Mouse (Mus musculus): ENCODE data around the gene Gar1.

The Gar1 gene

GRCm38 (mm10) chr3:129831035-129831568 lies at the start of gene Gar1:
Gene Gar1, minus strand, starts transcription at chr3:129831396.
- DNase-seq (ENCODE audit: low read depth): peak; percentile 98

DNA sequence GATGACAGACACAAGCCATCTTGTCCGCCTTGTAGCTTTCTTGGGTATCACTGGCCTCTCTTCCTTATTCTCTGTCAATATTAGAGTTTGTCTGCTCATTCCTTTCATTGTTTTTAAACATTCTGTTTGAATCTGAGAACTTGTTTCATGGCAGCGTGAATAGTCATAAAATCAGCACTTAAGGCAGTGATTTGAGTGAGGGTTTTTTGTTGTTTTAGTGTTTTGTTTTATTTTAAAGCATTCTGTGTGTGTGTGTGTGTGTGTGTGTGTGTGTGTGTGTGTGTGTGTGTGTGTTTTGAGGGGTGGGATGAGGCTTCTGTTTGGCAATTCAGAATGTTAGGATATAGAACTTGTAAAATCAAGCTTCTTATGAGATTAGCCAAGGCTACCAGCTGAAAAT lies 48.7 kb upstream of the Gar1 start:
- DNase-seq (ENCODE audit: low read depth): no peak

DNA sequence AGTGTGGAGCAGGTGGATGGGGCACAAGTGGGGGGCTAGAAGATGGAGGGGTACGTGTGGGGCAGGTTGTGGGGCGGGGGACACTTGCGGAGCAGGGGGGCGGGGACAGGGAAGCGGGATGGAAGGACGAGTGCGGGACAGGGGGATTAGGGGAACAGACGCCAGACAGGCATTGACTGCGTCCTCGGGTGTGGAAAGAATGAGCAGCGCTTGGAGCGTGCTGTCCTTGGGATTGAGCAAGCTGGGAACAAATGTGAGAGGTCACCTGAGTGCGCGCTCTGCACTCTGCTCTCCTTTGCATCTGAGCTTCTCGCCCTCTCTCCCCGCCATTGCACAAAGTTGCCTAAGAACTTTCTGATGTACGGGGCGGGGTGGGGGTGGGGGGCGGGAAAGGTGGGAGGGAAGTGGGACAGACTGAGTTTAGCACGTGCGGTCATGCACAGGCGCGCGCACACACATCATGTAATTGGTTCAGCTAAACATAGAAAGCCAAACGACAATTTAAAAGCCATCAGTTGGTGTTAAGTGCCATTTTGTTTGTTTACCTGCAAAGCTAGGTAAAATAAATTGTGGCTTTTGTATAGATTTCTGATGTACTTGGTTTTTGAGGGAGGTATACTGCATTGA lies 48.0 kb upstream of the Gar1 start:
- DNase-seq (ENCODE audit: low read depth): peak; percentile 42

DNA sequence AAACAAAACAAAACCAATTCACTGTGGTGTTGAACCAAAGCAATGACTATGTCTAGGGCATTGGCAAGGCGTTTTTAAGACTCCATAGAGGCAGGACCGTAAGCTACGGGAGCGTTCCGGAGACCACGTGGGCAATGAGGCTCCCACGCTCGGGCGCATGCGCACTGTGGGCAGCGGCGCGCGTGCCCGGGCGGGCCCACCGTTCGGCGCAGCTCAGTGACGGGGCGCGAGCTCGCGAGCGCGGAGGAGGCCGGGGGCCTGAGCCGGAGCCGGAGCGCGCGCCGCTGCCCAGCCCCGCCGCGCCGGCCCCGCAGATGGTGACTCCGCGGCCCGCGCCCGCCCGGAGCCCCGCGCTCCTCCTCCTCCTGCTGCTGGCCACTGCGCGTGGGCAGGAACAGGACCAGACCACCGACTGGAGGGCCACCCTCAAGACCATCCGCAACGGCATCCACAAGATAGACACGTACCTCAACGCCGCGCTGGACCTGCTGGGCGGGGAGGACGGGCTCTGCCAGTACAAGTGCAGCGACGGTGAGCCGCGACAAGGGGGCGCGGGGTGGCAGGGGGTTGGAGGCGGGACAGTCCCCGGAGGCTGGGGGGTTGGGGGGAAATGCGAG lies 47.3 kb upstream of the Gar1 start, which contains the start of gene Pla2g12a:
Gene Pla2g12a, plus strand, starts transcription at position 202 of the 617 bp plus-strand sequence.
- peak; percentile 93 for DNase-seq (ENCODE audit: low read depth)

- no peak for DNase-seq (ENCODE audit: low read depth)
Observed at GRCm38 (mm10) chr3:129877327-129877726, 46.1 kb upstream of the Gar1 start.

- peak; percentile 41 for DNase-seq (ENCODE audit: low read depth)
Observed at GRCm38 (mm10) chr3:129863698-129864097, 32.5 kb upstream of the Gar1 start.

DNA sequence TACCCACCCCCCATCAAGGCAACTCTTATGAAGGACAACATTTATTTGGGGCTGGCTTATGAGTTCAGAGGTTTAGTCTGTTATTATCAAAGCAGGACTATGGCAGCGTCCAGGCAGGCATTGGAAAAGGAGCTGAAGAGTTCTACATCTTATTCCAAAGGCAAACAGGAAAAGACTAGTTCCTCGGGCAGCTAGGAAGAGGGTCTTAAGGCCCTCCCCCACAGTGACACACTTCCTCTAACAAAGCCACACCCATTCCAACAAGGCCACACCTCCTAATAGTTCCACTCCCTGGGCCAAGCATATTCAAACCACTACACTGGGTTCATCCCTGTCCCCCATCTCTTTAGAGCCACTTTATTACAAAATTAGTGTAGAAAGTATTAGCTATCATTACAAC lies 31.4 kb upstream of the Gar1 start:
- DNase-seq (ENCODE audit: low read depth): no peak

DNA sequence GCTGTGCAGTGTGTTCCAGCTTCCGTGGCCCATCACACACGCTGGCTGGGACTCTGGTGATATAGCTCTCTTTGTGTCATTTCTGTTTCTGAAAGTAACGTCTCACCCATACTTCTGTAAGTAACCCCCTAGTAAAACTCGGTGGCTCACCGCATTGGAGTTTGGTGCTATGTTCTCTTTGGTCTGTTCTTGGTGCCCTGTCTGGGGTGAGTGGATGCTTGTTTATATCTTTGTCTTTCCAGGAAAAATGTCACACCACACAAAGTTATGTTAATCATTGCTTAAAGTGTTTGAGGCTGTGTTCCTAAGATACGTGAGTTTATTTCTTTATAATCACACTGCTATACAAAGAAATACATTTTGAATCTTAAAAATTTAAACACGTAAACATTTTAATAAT lies 15.7 kb upstream of the Gar1 start:
- DNase-seq (ENCODE audit: low read depth): no peak

GRCm38 (mm10) chr3:129845868-129846267 lies 14.7 kb upstream of the Gar1 start:
- no peak for DNase-seq (ENCODE audit: low read depth)

DNA sequence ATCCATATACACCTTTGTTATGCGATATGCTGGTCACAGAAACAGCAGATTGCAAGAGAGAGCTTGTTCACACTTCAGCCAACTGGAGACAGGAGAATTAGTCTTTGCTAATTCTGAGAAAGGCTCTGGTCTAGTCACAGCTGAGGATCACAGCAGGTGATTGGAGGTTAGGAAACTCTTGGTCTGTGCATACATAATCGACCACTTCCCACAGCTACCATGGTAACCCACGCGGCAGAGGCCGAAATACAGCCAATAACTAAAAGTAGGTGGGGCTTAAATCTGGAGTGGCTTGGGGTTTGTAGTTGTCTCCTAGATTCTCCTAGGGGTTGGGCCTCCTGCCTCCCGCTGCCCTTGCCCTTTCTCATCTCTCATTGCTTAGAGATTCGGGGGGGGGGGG lies 6.8 kb upstream of the Gar1 start:
- DNase-seq (ENCODE audit: low read depth): no peak

GRCm38 (mm10) chr3:129836965-129837364 lies 5.8 kb upstream of the Gar1 start:
- DNase-seq (ENCODE audit: low read depth): no peak

GRCm38 (mm10) chr3:129836051-129836697 lies 5.0 kb upstream of the Gar1 start:
- DNase-seq (ENCODE audit: low read depth): no peak

DNA sequence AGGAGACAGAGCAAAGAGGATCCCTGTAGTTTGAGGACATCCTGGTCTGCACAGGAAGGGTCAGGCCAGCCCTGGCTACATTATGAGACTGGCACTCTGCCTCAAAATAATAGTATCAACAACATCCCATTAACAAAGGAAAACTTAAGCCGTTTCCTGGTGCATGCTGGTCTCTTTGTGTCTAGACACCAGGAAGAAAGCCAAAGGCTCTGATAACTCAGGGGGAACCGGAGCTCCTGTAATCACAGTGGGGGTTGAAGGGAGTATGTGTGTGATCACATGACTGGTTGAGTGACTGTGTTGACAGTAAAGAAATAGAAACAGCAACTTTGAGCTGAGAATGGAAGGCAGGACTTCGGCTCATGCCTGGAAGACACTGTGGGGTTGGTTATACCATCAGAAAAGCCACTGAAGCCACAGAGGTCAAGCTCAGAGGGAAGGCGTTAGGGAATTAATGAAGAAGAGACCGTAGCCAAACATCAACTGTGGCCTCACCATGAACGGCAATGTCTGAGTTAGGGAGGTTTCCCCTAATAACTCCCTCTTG lies 4.3 kb upstream of the Gar1 start, which contains the start of gene Cfi:
Gene Cfi, plus strand, starts transcription at position 497 of the 547 bp plus-strand sequence.
- DNase-seq (ENCODE audit: low read depth): no peak

GRCm38 (mm10) chr3:129830626-129831025 lies 570 bp downstream of the Gar1 start:
- peak; percentile 44 for DNase-seq (ENCODE audit: low read depth)

- no peak for DNase-seq (ENCODE audit: low read depth)
Observed at GRCm38 (mm10) chr3:129827691-129828090, 3.5 kb downstream of the Gar1 start.

GRCm38 (mm10) chr3:129826691-129827090 lies 4.5 kb downstream of the Gar1 start:
- DNase-seq (ENCODE audit: low read depth): no peak

- DNase-seq (ENCODE audit: low read depth): no peak
Observed at GRCm38 (mm10) chr3:129824891-129825290, 6.3 kb downstream of the Gar1 start.

- DNase-seq (ENCODE audit: low read depth): no peak
Observed at GRCm38 (mm10) chr3:129824146-129824545, 7.0 kb downstream of the Gar1 start.

DNA sequence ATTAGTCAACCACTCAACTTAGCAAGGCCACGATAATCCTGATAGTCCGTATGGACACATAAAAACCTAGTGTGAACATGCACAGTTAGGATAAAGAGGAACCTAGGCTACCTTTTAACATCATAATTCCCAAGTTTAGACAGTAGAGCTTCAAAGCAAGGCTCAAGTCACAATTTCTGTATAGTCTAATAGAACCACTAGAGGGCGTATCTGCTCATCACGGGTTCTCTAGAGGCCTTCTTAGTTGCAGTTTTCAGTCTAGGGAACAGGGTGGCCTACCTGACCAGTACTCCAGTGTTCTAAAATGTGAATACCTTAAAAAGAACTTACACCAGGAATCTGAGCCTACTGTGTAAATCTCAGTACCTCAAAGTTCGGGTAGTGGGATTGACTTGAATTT lies 7.9 kb downstream of the Gar1 start:
- peak; percentile 79 for DNase-seq (ENCODE audit: low read depth)

DNA sequence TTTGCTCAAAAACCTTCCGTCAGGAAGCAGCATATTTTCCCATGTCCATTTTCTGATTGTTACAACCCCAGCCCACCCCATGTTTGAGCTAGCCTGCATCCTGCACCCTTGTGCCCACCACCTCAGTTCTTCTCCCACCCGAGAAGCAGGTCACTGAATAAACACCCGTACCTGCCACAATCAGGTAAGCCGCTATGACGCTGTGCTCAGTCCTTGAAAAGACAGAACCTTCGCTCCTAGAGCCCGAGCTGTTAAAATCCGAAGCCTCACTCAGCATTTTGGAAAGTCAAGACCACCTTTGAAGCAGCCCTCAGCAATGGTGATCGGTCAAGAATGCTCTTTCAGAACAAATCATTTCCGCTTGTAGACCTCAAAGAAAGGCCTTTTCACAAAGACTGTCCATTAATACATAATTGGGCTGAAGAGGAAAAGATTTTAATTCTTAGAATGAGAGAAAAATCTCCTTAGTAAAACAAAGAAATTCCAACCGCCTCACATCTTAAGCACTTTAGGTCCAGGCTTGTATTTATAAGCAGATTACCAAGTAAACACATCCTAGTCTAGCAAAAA lies 8.9 kb downstream of the Gar1 start, which contains the start of gene Rrh:
Gene Rrh, minus strand, starts transcription at position 382 of the 570 bp plus-strand sequence.
- DNase-seq (ENCODE audit: low read depth): no peak

DNA sequence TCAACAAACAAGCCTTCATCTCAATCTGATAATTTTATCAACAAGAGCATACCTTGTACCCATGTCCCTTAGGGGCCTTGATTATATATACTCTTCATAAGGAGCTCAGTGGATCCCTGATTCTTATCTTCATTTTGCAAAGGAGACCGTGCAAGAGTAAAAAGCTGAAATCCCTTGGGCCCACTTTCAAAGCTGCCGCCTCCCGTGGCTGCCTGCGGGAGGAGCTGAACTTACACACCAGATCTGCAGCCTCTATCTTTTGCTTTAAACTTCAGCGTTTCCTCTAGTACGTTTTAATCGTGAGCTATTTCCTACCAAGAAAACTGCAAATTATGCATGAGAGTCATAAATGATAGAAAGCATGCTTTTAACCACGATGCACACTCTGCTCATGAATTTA lies 9.5 kb downstream of the Gar1 start:
- no peak for DNase-seq (ENCODE audit: low read depth)

GRCm38 (mm10) chr3:129820847-129821246 lies 10.3 kb downstream of the Gar1 start:
- no peak for DNase-seq (ENCODE audit: low read depth)

All from NIH3T3 (cell line).